Mouse (Mus musculus) retina, postnatal 1 day (tissue): ENCODE data around the gene BC030499.
A peak's percentile ranks its signal among the peaks of the same experiment; 100 is the strongest.

Source experiments
- DNase-seq: peaks from one replicate; pipeline ENCODE4 v3.0.0-alpha.2; 2012

The BC030499 gene

GRCm38 (mm10) chr11:78310861-78311511 is 20.3 kb downstream of the BC030499 start:
- DNase-seq, result peak; percentile 68

GRCm38 (mm10) chr11:78313662-78314061 is 23.0 kb downstream of the BC030499 start:
- no peak for DNase-seq

- DNase-seq, result no peak
Observed at GRCm38 (mm10) chr11:78318411-78318810, 27.8 kb downstream of the BC030499 start.

- no peak for DNase-seq
Observed at GRCm38 (mm10) chr11:78322076-78322831, 31.6 kb downstream of the BC030499 start.

GRCm38 (mm10) chr11:78322860-78323259 is 32.2 kb downstream of the BC030499 start, which contains the start of gene Aldoc:
Gene Aldoc, plus strand, starts transcription at chr11:78322968.
- DNase-seq, result peak; percentile 83

GRCm38 (mm10) chr11:78324000-78324785 is 33.6 kb downstream of the BC030499 start:
- no peak for DNase-seq

- no peak for DNase-seq
Observed at GRCm38 (mm10) chr11:78324965-78325364, 34.3 kb downstream of the BC030499 start.

GRCm38 (mm10) chr11:78327215-78327614 is 36.6 kb downstream of the BC030499 start:
- DNase-seq, result no peak

GRCm38 (mm10) chr11:78327634-78328511 is 37.2 kb downstream of the BC030499 start, which contains the start of gene Pigs:
Gene Pigs, plus strand, starts transcription at chr11:78328415.
- DNase-seq, result peak; percentile 96

GRCm38 (mm10) chr11:78328512-78329056 is 37.9 kb downstream of the BC030499 start:
- no peak for DNase-seq

GRCm38 (mm10) chr11:78332676-78333075 is 42.0 kb downstream of the BC030499 start:
- DNase-seq, result no peak

- no peak for DNase-seq
Observed at GRCm38 (mm10) chr11:78333992-78334391, 43.4 kb downstream of the BC030499 start.

GRCm38 (mm10) chr11:78337040-78337439 is 46.4 kb downstream of the BC030499 start:
- no peak for DNase-seq

- DNase-seq, result no peak
Observed at GRCm38 (mm10) chr11:78341702-78342101, 51.1 kb downstream of the BC030499 start.

GRCm38 (mm10) chr11:78343381-78344327 is 53.0 kb downstream of the BC030499 start, which contains the start of gene Unc119:
Gene Unc119, plus strand, starts transcription at chr11:78343482.
- peak; percentile 83 for DNase-seq

- DNase-seq, result no peak
Observed at GRCm38 (mm10) chr11:78344328-78344889, 53.8 kb downstream of the BC030499 start.

- peak; percentile 67 for DNase-seq
Observed at GRCm38 (mm10) chr11:78344890-78345715, 54.5 kb downstream of the BC030499 start.

- no peak for DNase-seq
Observed at GRCm38 (mm10) chr11:78345801-78346200, 55.2 kb downstream of the BC030499 start.
